Mouse (Mus musculus): ENCODE measurements around the gene Slc10a7. TPM values are rescaled to one million over a fixed set of nuclear protein-coding genes. Genes with fewer than 3 reads are reported as not detected.

Slc10a7 gene
- polyA plus RNA-seq, 1 experiment from 2014 or later = 7.3 TPM

- H3K9me3 ChIP-seq (ENCODE audit: control insufficient read depth, low read length) = no peaks in the 10 kb centered on the region
- H3K4me1 ChIP-seq (ENCODE audit: control insufficient read depth, insufficient read depth, low read length) = peaks cover 7% of the 10 kb centered on the region
- no peak for ATAC-seq (ENCODE audit: low FRiP score)
- H3K27ac ChIP-seq (ENCODE audit: low read depth, low read length) = no peak overlapping the region
- no peaks in the 10 kb centered on the region; the same call in 1 of the 2 replicates for H3K36me3 ChIP-seq (ENCODE audit: control insufficient read depth, insufficient read depth, low read length)
- no peak overlapping the region for H3K4me3 ChIP-seq (ENCODE audit: low read depth, low read length)
- H3K9ac ChIP-seq (ENCODE audit: low read length) = no peak overlapping the region
- no peaks in the 10 kb centered on the region for H3K27me3 ChIP-seq (ENCODE audit: control insufficient read depth, insufficient read depth, low read length)
- no peak overlapping the region for H3K4me2 ChIP-seq
- 89% methylated on average over 6 of the region's 6 CpGs for WGBS
- DNase-seq (ENCODE audit: low spot score, missing footprints) = no peak
These were observed 52.5 kb downstream of the Slc10a7 start for GRCm38 (mm10) chr8:78561620-78562019.

GRCm38 (mm10) chr8:78563466-78564058 is 54.4 kb downstream of the Slc10a7 start:
- no peaks in the 10 kb centered on the region for H3K4me1 ChIP-seq (ENCODE audit: control insufficient read depth, insufficient read depth, low read length)
- H3K9me3 ChIP-seq (ENCODE audit: control insufficient read depth, low read length) = no peaks in the 10 kb centered on the region
- no peaks in the 10 kb centered on the region for H3K27me3 ChIP-seq (ENCODE audit: control insufficient read depth, insufficient read depth, low read length)
- H3K4me3 ChIP-seq (ENCODE audit: low read depth, low read length) = no peak overlapping the region
- no peak overlapping the region for H3K27ac ChIP-seq (ENCODE audit: low read depth, low read length)
- no peaks in the 10 kb centered on the region; the same call in 1 of the 2 replicates for H3K36me3 ChIP-seq (ENCODE audit: control insufficient read depth, insufficient read depth, low read length)
- no peak for DNase-seq (ENCODE audit: low spot score, missing footprints)
- H3K9ac ChIP-seq (ENCODE audit: low read length) = no peak overlapping the region
- no peak for ATAC-seq (ENCODE audit: low FRiP score)
- WGBS = 76% methylated on average over 2 of the region's 2 CpGs
- no peak overlapping the region for H3K4me2 ChIP-seq

- Histone ChIP-seq H3K27me3 (ENCODE audit: control insufficient read depth, insufficient read depth, low read length) (no peaks in the 10 kb centered on the region), H3K9me3 (ENCODE audit: control insufficient read depth, low read length) (no peaks in the 10 kb centered on the region), H3K4me2 (no peak overlapping the region), H3K9ac (ENCODE audit: low read length) (no peak overlapping the region), H3K27ac (ENCODE audit: low read depth, low read length) (no peak overlapping the region), H3K4me1 (ENCODE audit: control insufficient read depth, insufficient read depth, low read length) (no peaks in the 10 kb centered on the region), H3K36me3 (ENCODE audit: control insufficient read depth, insufficient read depth, low read length) (no peaks in the 10 kb centered on the region; the same call in 1 of the 2 replicates), H3K4me3 (ENCODE audit: low read depth, low read length) (no peak overlapping the region)
- ATAC-seq (ENCODE audit: low FRiP score) (no peak), DNase-seq (ENCODE audit: low spot score, missing footprints) (no peak)
- 93% methylated on average over 5 of the region's 5 CpGs for WGBS
These were observed 55.1 kb downstream of the Slc10a7 start for GRCm38 (mm10) chr8:78564200-78564599.

GRCm38 (mm10) chr8:78568196-78568595 is 59.0 kb downstream of the Slc10a7 start:
- ATAC-seq (ENCODE audit: low FRiP score) = no peak
- Histone ChIP-seq H3K27me3 (ENCODE audit: control insufficient read depth, insufficient read depth, low read length) (no peaks in the 10 kb centered on the region), H3K27ac (ENCODE audit: low read depth, low read length) (no peak overlapping the region), H3K4me3 (ENCODE audit: low read depth, low read length) (no peak overlapping the region), H3K4me1 (ENCODE audit: control insufficient read depth, insufficient read depth, low read length) (no peaks in the 10 kb centered on the region), H3K36me3 (ENCODE audit: control insufficient read depth, insufficient read depth, low read length) (no peaks in the 10 kb centered on the region), H3K4me2 (no peak overlapping the region), H3K9me3 (ENCODE audit: control insufficient read depth, low read length) (no peaks in the 10 kb centered on the region), H3K9ac (ENCODE audit: low read length) (no peak overlapping the region)
- WGBS = 78% methylated on average over 8 of the region's 8 CpGs
- no peak for DNase-seq (ENCODE audit: low spot score, missing footprints)

GRCm38 (mm10) chr8:78571528-78571927 is 62.4 kb downstream of the Slc10a7 start:
- 78% methylated on average over 9 of the region's 9 CpGs for WGBS
- Histone ChIP-seq H3K4me3 (ENCODE audit: low read depth, low read length) (no peak overlapping the region), H3K27ac (ENCODE audit: low read depth, low read length) (no peak overlapping the region), H3K9ac (ENCODE audit: low read length) (no peak overlapping the region), H3K4me2 (no peak overlapping the region), H3K36me3 (ENCODE audit: control insufficient read depth, insufficient read depth, low read length) (no peaks in the 10 kb centered on the region), H3K9me3 (ENCODE audit: control insufficient read depth, low read length) (no peaks in the 10 kb centered on the region), H3K4me1 (ENCODE audit: control insufficient read depth, insufficient read depth, low read length) (peaks cover 7% of the 10 kb centered on the region; the same call in 1 of the 2 replicates), H3K27me3 (ENCODE audit: control insufficient read depth, insufficient read depth, low read length) (no peaks in the 10 kb centered on the region)
- ATAC-seq (ENCODE audit: low FRiP score) = no peak
- DNase-seq (ENCODE audit: low spot score, missing footprints) = no peak

- no peak overlapping the region for H3K9ac ChIP-seq (ENCODE audit: low read length)
- H3K4me2 ChIP-seq = no peak overlapping the region
- no peak overlapping the region for H3K4me3 ChIP-seq (ENCODE audit: low read depth, low read length)
- no peaks in the 10 kb centered on the region for H3K36me3 ChIP-seq (ENCODE audit: control insufficient read depth, insufficient read depth, low read length)
- H3K27ac ChIP-seq (ENCODE audit: low read depth, low read length) = no peak overlapping the region
- WGBS = 76% methylated on average over 7 of the region's 7 CpGs
- no peaks in the 10 kb centered on the region for H3K27me3 ChIP-seq (ENCODE audit: control insufficient read depth, insufficient read depth, low read length)
- peaks cover 15% of the 10 kb centered on the region; the same call in 1 of the 2 replicates for H3K4me1 ChIP-seq (ENCODE audit: control insufficient read depth, insufficient read depth, low read length)
- H3K9me3 ChIP-seq (ENCODE audit: control insufficient read depth, low read length) = no peaks in the 10 kb centered on the region
- ATAC-seq (ENCODE audit: low FRiP score) = peak; percentile 40; the same call in 1 of the 2 replicates
- no peak for DNase-seq (ENCODE audit: low spot score, missing footprints)
These were observed 65.1 kb downstream of the Slc10a7 start for GRCm38 (mm10) chr8:78574207-78574606.

GRCm38 (mm10) chr8:78577569-78577968 is 68.4 kb downstream of the Slc10a7 start:
- Histone ChIP-seq H3K36me3 (ENCODE audit: control insufficient read depth, insufficient read depth, low read length) (no peaks in the 10 kb centered on the region), H3K4me3 (ENCODE audit: low read depth, low read length) (no peak overlapping the region), H3K4me2 (no peak overlapping the region), H3K27ac (ENCODE audit: low read depth, low read length) (no peak overlapping the region), H3K9ac (ENCODE audit: low read length) (no peak overlapping the region), H3K27me3 (ENCODE audit: control insufficient read depth, insufficient read depth, low read length) (no peaks in the 10 kb centered on the region), H3K4me1 (ENCODE audit: control insufficient read depth, insufficient read depth, low read length) (peaks cover 15% of the 10 kb centered on the region; the same call in 1 of the 2 replicates), H3K9me3 (ENCODE audit: control insufficient read depth, low read length) (no peaks in the 10 kb centered on the region)
- DNase-seq (ENCODE audit: low spot score, missing footprints) (no peak), ATAC-seq (ENCODE audit: low FRiP score) (no peak)
- WGBS = 45% methylated on average over 10 of the region's 10 CpGs

- 52% methylated on average over 3 of the region's 3 CpGs for WGBS
- DNase-seq (ENCODE audit: low spot score, missing footprints) = no peak
- Histone ChIP-seq H3K36me3 (ENCODE audit: control insufficient read depth, insufficient read depth, low read length) (no peaks in the 10 kb centered on the region), H3K4me3 (ENCODE audit: low read depth, low read length) (no peak overlapping the region), H3K4me1 (ENCODE audit: control insufficient read depth, insufficient read depth, low read length) (peaks cover 15% of the 10 kb centered on the region; the same call in 1 of the 2 replicates), H3K27ac (ENCODE audit: low read depth, low read length) (no peak overlapping the region), H3K9me3 (ENCODE audit: control insufficient read depth, low read length) (no peaks in the 10 kb centered on the region), H3K4me2 (no peak overlapping the region), H3K27me3 (ENCODE audit: control insufficient read depth, insufficient read depth, low read length) (no peaks in the 10 kb centered on the region), H3K9ac (ENCODE audit: low read length) (no peak overlapping the region)
- ATAC-seq (ENCODE audit: low FRiP score) = no peak
These were observed 68.9 kb downstream of the Slc10a7 start for GRCm38 (mm10) chr8:78578036-78578435.

- Histone ChIP-seq H3K4me3 (ENCODE audit: low read depth, low read length) (no peak overlapping the region), H3K9ac (ENCODE audit: low read length) (no peak overlapping the region), H3K36me3 (ENCODE audit: control insufficient read depth, insufficient read depth, low read length) (no peaks in the 10 kb centered on the region), H3K4me1 (ENCODE audit: control insufficient read depth, insufficient read depth, low read length) (no peaks in the 10 kb centered on the region), H3K27me3 (ENCODE audit: control insufficient read depth, insufficient read depth, low read length) (no peaks in the 10 kb centered on the region), H3K9me3 (ENCODE audit: control insufficient read depth, low read length) (no peaks in the 10 kb centered on the region), H3K4me2 (no peak overlapping the region), H3K27ac (ENCODE audit: low read depth, low read length) (no peak overlapping the region)
- DNase-seq (ENCODE audit: low spot score, missing footprints) (no peak), ATAC-seq (ENCODE audit: low FRiP score) (no peak)
- WGBS = 77% methylated on average over 5 of the region's 5 CpGs
These were observed 75.0 kb downstream of the Slc10a7 start for GRCm38 (mm10) chr8:78584011-78584776.
